Mouse (Mus musculus): Measurements from ENCODE around the gene Ctsg. TPM values are rescaled to one million over a fixed set of nuclear protein-coding genes. Genes with fewer than 3 reads are reported as not detected.
"Not testable (repeated sequence)": the region's sequence is repeated elsewhere in the genome, so short reads cannot be mapped to it uniquely, and the experiment has no call there.

Gene Ctsg
- not detected in 2 replicates for polyA plus RNA-seq (2016; fragmentation: Nextera tagmentation; extraction: Ambion mirVana)

GRCm38 (mm10) chr14:56102386-56102785, at the start of gene Ctsg:
Ctsg (minus strand) TSS chr14:56102574.
- Histone ChIP-seq H3K36me3 (no peaks in the 10 kb centered on the region), H3K4me2 (replicated peaks) (no peak within 1 kb of the TSS), H3K9me3 (no peaks in the 10 kb centered on the region), H3K9ac (no peak within 1 kb of the TSS), H3K27me3 (replicated peaks) (no peaks in the 10 kb centered on the region), H3K4me1 (no peaks in the 10 kb centered on the region), H3K27ac (no peak within 1 kb of the TSS), H3K4me3 (no peak within 1 kb of the TSS)
- WGBS = 83% methylated on average over 10 of the region's 10 CpGs
- no peak for ATAC-seq (ENCODE audit: low FRiP score, low read depth)

GRCm38 (mm10) chr14:56133675-56134074, 31.3 kb upstream of the Ctsg start:
- WGBS = 79% methylated on average over 1 of the region's 1 CpGs
- H3K27me3 ChIP-seq (replicated peaks); H3K9me3 ChIP-seq; H3K36me3 ChIP-seq; H3K4me3 ChIP-seq; H3K4me2 ChIP-seq (replicated peaks); H3K4me1 ChIP-seq; ATAC-seq (ENCODE audit: low FRiP score, low read depth); H3K9ac ChIP-seq; H3K27ac ChIP-seq: not testable (repeated sequence)

GRCm38 (mm10) chr14:56132508-56132907, 30.1 kb upstream of the Ctsg start, which contains the start of gene Gzmd:
Gzmd (minus strand) TSS chr14:56132608.
- ATAC-seq (ENCODE audit: low FRiP score, low read depth); H3K4me3 ChIP-seq; H3K4me2 ChIP-seq (replicated peaks); H3K27ac ChIP-seq; H3K9me3 ChIP-seq; H3K4me1 ChIP-seq; H3K27me3 ChIP-seq (replicated peaks); H3K9ac ChIP-seq; H3K36me3 ChIP-seq: not testable (repeated sequence)
- WGBS = 77% methylated on average over 2 of the region's 2 CpGs

GRCm38 (mm10) chr14:56128341-56128740, 26.0 kb upstream of the Ctsg start:
- Histone ChIP-seq H3K4me1 (no peaks in the 10 kb centered on the region), H3K9me3 (no peaks in the 10 kb centered on the region), H3K4me3 (no peak overlapping the region), H3K27ac (no peak overlapping the region), H3K36me3 (no peaks in the 10 kb centered on the region), H3K4me2 (replicated peaks) (no peak overlapping the region), H3K27me3 (replicated peaks) (no peaks in the 10 kb centered on the region), H3K9ac (no peak overlapping the region)
- no peak for ATAC-seq (ENCODE audit: low FRiP score, low read depth)
- 55% methylated on average over 3 of the region's 3 CpGs for WGBS

- no peak overlapping the region for H3K27ac ChIP-seq
- WGBS = 89% methylated on average over 3 of the region's 3 CpGs
- H3K36me3 ChIP-seq = no peaks in the 10 kb centered on the region
- no peaks in the 10 kb centered on the region for H3K4me1 ChIP-seq
- H3K9me3 ChIP-seq = no peaks in the 10 kb centered on the region
- H3K4me3 ChIP-seq = no peak overlapping the region
- no peak overlapping the region for H3K9ac ChIP-seq
- no peaks in the 10 kb centered on the region for H3K27me3 ChIP-seq (replicated peaks)
- H3K4me2 ChIP-seq (replicated peaks) = no peak overlapping the region
- ATAC-seq (ENCODE audit: low FRiP score, low read depth) = no peak
Observed at GRCm38 (mm10) chr14:56123516-56123915, 21.1 kb upstream of the Ctsg start.

DNA sequence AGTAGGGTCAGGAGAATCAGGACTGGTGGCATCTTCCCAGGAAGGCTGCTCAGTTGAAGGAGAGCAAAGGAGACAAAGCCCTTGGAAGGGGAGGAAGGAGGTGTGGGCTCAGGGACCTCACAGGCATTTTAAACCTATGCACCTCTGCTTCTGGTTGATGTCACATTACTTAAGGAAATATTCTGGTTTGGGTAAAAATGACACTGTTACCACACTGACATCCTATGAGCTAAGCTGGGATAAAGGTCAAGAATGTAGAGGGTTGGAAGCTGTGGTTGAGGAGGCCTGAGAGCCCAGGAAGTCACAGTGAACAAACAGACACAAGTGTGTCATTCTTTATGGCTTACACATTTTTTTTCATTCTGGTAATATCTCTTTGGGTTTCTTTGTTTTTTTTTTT, 18.2 kb upstream of the Ctsg start, which contains the start of gene Gzme:
Gene Gzme, minus strand, starts transcription at position 101 of the 400 bp plus-strand sequence.
- Histone ChIP-seq H3K4me2 (replicated peaks) (no peak within 1 kb of the TSS), H3K4me1 (no peaks in the 10 kb centered on the region), H3K27ac (no peak within 1 kb of the TSS), H3K9me3 (no peaks in the 10 kb centered on the region), H3K27me3 (replicated peaks) (no peaks in the 10 kb centered on the region), H3K4me3 (no peak within 1 kb of the TSS), H3K36me3 (no peaks in the 10 kb centered on the region), H3K9ac (no peak within 1 kb of the TSS)
- ATAC-seq (ENCODE audit: low FRiP score, low read depth) = no peak

GRCm38 (mm10) chr14:56115531-56116310, 13.3 kb upstream of the Ctsg start:
- not testable (repeated sequence) for H3K4me2 ChIP-seq (replicated peaks); H3K27ac ChIP-seq; H3K9ac ChIP-seq; H3K9me3 ChIP-seq; H3K36me3 ChIP-seq; H3K27me3 ChIP-seq (replicated peaks); H3K4me1 ChIP-seq; H3K4me3 ChIP-seq; ATAC-seq (ENCODE audit: low FRiP score, low read depth)
- 92% methylated on average over 33 of the region's 33 CpGs for WGBS

- no peaks in the 10 kb centered on the region for H3K27me3 ChIP-seq (replicated peaks)
- H3K27ac ChIP-seq = no peak overlapping the region
- no peaks in the 10 kb centered on the region for H3K4me1 ChIP-seq
- no peak overlapping the region for H3K4me3 ChIP-seq
- H3K36me3 ChIP-seq = no peaks in the 10 kb centered on the region
- WGBS = 80% methylated on average over 13 of the region's 13 CpGs
- no peak overlapping the region for H3K9ac ChIP-seq
- H3K4me2 ChIP-seq (replicated peaks) = no peak overlapping the region
- ATAC-seq (ENCODE audit: low FRiP score, low read depth) = no peak
- no peaks in the 10 kb centered on the region for H3K9me3 ChIP-seq
Observed at GRCm38 (mm10) chr14:56105447-56106180, 3.2 kb upstream of the Ctsg start.

- Histone ChIP-seq H3K27ac (no peak overlapping the region), H3K4me2 (replicated peaks) (no peak overlapping the region), H3K9ac (no peak overlapping the region), H3K27me3 (replicated peaks) (no peaks in the 10 kb centered on the region), H3K4me1 (no peaks in the 10 kb centered on the region), H3K36me3 (no peaks in the 10 kb centered on the region), H3K4me3 (no peak overlapping the region), H3K9me3 (no peaks in the 10 kb centered on the region)
- WGBS = 90% methylated on average over 5 of the region's 5 CpGs
- ATAC-seq (ENCODE audit: low FRiP score, low read depth) = no peak
Observed at GRCm38 (mm10) chr14:56105016-56105415, 2.6 kb upstream of the Ctsg start.

DNA sequence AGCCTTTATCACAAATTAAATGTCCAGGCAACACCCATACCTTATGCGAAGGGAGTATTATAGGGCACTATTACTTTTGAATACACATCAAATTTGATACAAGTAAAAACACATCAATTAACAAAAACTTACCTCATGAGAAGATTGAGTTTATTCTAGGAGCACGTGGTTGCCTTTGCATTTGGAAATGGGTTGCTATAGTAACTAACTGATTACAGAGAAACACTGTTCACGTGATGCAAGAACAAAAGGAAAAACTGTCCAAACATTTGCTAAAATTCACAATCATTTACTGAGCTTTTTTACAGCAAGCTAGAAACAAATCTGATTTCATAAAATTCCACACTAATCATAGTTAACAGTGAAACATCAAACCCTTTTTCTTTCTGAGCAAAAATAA, 1.1 kb upstream of the Ctsg start:
- H3K27me3 ChIP-seq (replicated peaks) = no peaks in the 10 kb centered on the region
- ATAC-seq (ENCODE audit: low FRiP score, low read depth) = no peak
- H3K4me3 ChIP-seq = no peak overlapping the region
- no peaks in the 10 kb centered on the region for H3K36me3 ChIP-seq
- no peaks in the 10 kb centered on the region for H3K9me3 ChIP-seq
- no peaks in the 10 kb centered on the region for H3K4me1 ChIP-seq
- H3K4me2 ChIP-seq (replicated peaks) = no peak overlapping the region
- no peak overlapping the region for H3K27ac ChIP-seq
- no peak overlapping the region for H3K9ac ChIP-seq
- WGBS = 79% methylated on average over 3 of the region's 3 CpGs

GRCm38 (mm10) chr14:56098940-56099339, 3.4 kb downstream of the Ctsg start:
- no peak overlapping the region for H3K4me2 ChIP-seq (replicated peaks)
- no peak for ATAC-seq (ENCODE audit: low FRiP score, low read depth)
- H3K9me3 ChIP-seq = no peaks in the 10 kb centered on the region
- H3K27me3 ChIP-seq (replicated peaks) = no peaks in the 10 kb centered on the region
- 75% methylated on average over 4 of the region's 4 CpGs for WGBS
- H3K4me1 ChIP-seq = no peaks in the 10 kb centered on the region
- H3K36me3 ChIP-seq = no peaks in the 10 kb centered on the region
- H3K27ac ChIP-seq = no peak overlapping the region
- H3K9ac ChIP-seq = no peak overlapping the region
- H3K4me3 ChIP-seq = no peak overlapping the region

GRCm38 (mm10) chr14:56097597-56097996, 4.8 kb downstream of the Ctsg start:
- Histone ChIP-seq H3K4me3 (no peak overlapping the region), H3K4me1 (no peaks in the 10 kb centered on the region), H3K36me3 (no peaks in the 10 kb centered on the region), H3K4me2 (replicated peaks) (no peak overlapping the region), H3K27me3 (replicated peaks) (no peaks in the 10 kb centered on the region), H3K9me3 (no peaks in the 10 kb centered on the region), H3K9ac (no peak overlapping the region), H3K27ac (no peak overlapping the region)
- 91% methylated on average over 1 of the region's 1 CpGs for WGBS
- ATAC-seq (ENCODE audit: low FRiP score, low read depth) = no peak
